Mouse (Mus musculus) midbrain, embryonic 15.5 days (tissue): ENCODE data around the gene Asxl1. TPM values are rescaled to one million over a fixed set of nuclear protein-coding genes. Genes with fewer than 3 reads are reported as not detected.

ENCODE experiments used
- ATAC-seq: fragments of 200-750 bp; cut with Nextera tagmentation; replicated peaks from 2 replicates; pipeline ENCODE4 v1.8.0; 2017; ENCODE audit warnings: moderate TSS enrichment
- H3K27ac ChIP-seq: fragments of 300-500 bp; sonication (generic); 2 replicates; pipeline ENCODE4 v1.5.1; 2015; ENCODE audit warnings: mild to moderate bottlenecking, inconsistent platforms
- H3K27me3 ChIP-seq: fragments of 300-500 bp; sonication (generic); replicated peaks from 2 replicates; pipeline ENCODE4 v1.6.1; 2015; ENCODE audit warnings: inconsistent platforms
- H3K36me3 ChIP-seq: fragments of 300-500 bp; sonication (generic); replicated peaks from 2 replicates; pipeline ENCODE4 v1.6.1; 2015; ENCODE audit warnings: inconsistent platforms
- H3K4me1 ChIP-seq: fragments of 300-500 bp; sonication (generic); 2 replicates; pipeline ENCODE4 v1.6.1; 2015; ENCODE audit warnings: inconsistent platforms
- H3K4me2 ChIP-seq: fragments of 300-500 bp; sonication (generic); 2 replicates; pipeline ENCODE4 v1.6.1; 2015; ENCODE audit warnings: inconsistent platforms, mild to moderate bottlenecking, moderate library complexity
- H3K4me3 ChIP-seq: fragments of 300-500 bp; sonication (generic); 2 replicates; pipeline ENCODE4 v1.5.1; 2015; ENCODE audit warnings: mild to moderate bottlenecking, inconsistent platforms
- H3K9ac ChIP-seq: fragments of 300-500 bp; sonication (generic); 2 replicates; pipeline ENCODE4 v1.6.1; 2015; ENCODE audit warnings: mild to moderate bottlenecking, inconsistent platforms
- H3K9me3 ChIP-seq: fragments of 300-500 bp; sonication (generic); 2 replicates; pipeline ENCODE4 v1.6.1; 2016; ENCODE audit warnings: inconsistent platforms
- WGBS: fragments of 180-500 bp; shearing (Covaris S2); methylation state at CpG from one replicate; pipeline ENCODE4 v1.1.7; 2015; ENCODE audit warnings: mixed read lengths; 5-methylcytosine and 5-hydroxymethylcytosine counted together
- polyA plus RNA-seq: library from polyadenylated mRNA; unstranded; fragments of >200 nt; fragmentation: Nextera tagmentation; extraction: Ambion mirVana; gene quantifications from 2 replicates; pipeline ENCODE4 v1.2.1, GENCODE M21; 2015

Gene Asxl1
- polyA plus RNA-seq, 1 experiment from 2014 or later, result 14.9 TPM

- no peak overlapping the region for H3K4me3 ChIP-seq
- H3K9ac ChIP-seq, result no peak overlapping the region
- 93% methylated on average over 11 of the region's 11 CpGs for WGBS
- no peaks in the 10 kb centered on the region for H3K9me3 ChIP-seq
- H3K4me2 ChIP-seq, result no peak overlapping the region
- H3K27me3 ChIP-seq, result no peaks in the 10 kb centered on the region
- peaks cover 87% of the 10 kb centered on the region for H3K36me3 ChIP-seq
- H3K4me1 ChIP-seq, result no peaks in the 10 kb centered on the region
- ATAC-seq, result no peak
- H3K27ac ChIP-seq, result no peak overlapping the region
Observed at GRCm38 (mm10) chr2:153397790-153398515, 52.3 kb downstream of the Asxl1 start.

- 81% methylated on average over 15 of the region's 15 CpGs for WGBS
- Histone ChIP-seq H3K36me3 (peaks cover 75% of the 10 kb centered on the region), H3K9ac (no peak overlapping the region)
Observed at GRCm38 (mm10) chr2:153399166-153399565, 53.5 kb downstream of the Asxl1 start.

GRCm38 (mm10) chr2:153404062-153404461, 58.4 kb downstream of the Asxl1 start:
- Histone ChIP-seq H3K4me3 (no peak overlapping the region), H3K4me2 (no peak overlapping the region), H3K4me1 (no peaks in the 10 kb centered on the region), H3K36me3 (peaks cover 44% of the 10 kb centered on the region), H3K9ac (no peak overlapping the region), H3K9me3 (no peaks in the 10 kb centered on the region), H3K27ac (no peak overlapping the region), H3K27me3 (no peaks in the 10 kb centered on the region)
- 94% methylated on average over 3 of the region's 3 CpGs for WGBS
- no peak for ATAC-seq

More at GRCm38 (mm10) chr2:153399166-153399565, 53.5 kb downstream of the Asxl1 start:
- no peak for ATAC-seq
- Histone ChIP-seq H3K9me3 (no peaks in the 10 kb centered on the region), H3K4me1 (no peaks in the 10 kb centered on the region), H3K4me2 (no peak overlapping the region), H3K27ac (no peak overlapping the region), H3K4me3 (no peak overlapping the region), H3K27me3 (no peaks in the 10 kb centered on the region)

- Histone ChIP-seq H3K36me3 (peaks cover 43% of the 10 kb centered on the region), H3K9me3 (no peaks in the 10 kb centered on the region), H3K4me2 (no peak overlapping the region), H3K27me3 (no peaks in the 10 kb centered on the region), H3K4me1 (no peaks in the 10 kb centered on the region), H3K9ac (no peak overlapping the region), H3K4me3 (no peak overlapping the region), H3K27ac (no peak overlapping the region)
- no peak for ATAC-seq
- WGBS, result 87% methylated on average over 3 of the region's 3 CpGs
Observed at GRCm38 (mm10) chr2:153404882-153405281, 59.3 kb downstream of the Asxl1 start.

DNA sequence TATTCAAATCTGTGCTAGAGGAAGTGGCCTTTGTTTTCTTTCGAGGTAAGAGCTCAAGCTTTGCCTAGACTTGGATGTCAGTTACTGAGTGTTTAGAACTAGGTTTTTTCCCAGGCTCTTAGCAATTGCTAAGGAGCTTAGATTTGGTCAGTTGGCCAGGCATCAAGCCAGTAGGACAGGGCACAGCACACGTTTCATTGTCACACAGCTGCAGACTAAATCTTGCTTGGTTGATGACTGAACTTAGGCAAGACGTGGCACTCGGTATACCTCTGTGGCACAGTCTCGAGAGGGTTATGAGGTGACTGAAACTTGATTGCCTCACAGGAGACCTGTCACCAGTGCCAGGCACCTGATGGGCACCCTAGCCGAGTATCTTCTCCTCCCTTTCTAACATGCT, 61.3 kb downstream of the Asxl1 start:
- Histone ChIP-seq H3K4me2 (no peak overlapping the region), H3K9me3 (no peaks in the 10 kb centered on the region), H3K36me3 (peaks cover 38% of the 10 kb centered on the region), H3K9ac (no peak overlapping the region), H3K27ac (no peak overlapping the region), H3K27me3 (no peaks in the 10 kb centered on the region), H3K4me3 (no peak overlapping the region), H3K4me1 (no peaks in the 10 kb centered on the region)
- WGBS, result 71% methylated on average over 6 of the region's 6 CpGs
- ATAC-seq, result no peak

DNA sequence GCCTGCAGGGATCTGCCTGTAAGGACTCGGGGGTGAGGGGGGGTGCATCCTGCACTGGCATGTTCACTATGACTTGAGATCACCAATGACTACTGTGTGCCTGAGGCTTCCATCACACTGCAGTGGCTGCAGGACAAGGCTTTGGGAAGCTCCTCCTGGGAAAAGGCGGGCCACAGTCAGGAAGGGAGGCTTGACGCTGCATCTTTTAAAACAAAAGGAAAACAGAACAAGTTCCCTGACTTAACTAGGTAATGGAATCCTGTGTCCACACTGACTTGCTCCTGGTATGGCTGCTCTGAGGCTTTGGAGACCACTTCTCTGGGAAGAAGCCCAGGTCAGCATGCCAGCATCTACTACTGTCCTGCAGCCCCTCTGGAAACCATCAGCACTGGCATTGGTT, 63.3 kb downstream of the Asxl1 start:
- H3K4me2 ChIP-seq, result no peak overlapping the region
- H3K4me1 ChIP-seq, result no peaks in the 10 kb centered on the region
- H3K9ac ChIP-seq, result no peak overlapping the region
- H3K27ac ChIP-seq, result peak overlapping the region; percentile 27; the same call in 1 of the 2 replicates
- ATAC-seq, result no peak
- H3K4me3 ChIP-seq, result no peak overlapping the region
- WGBS, result 85% methylated on average over 3 of the region's 3 CpGs
- H3K27me3 ChIP-seq, result no peaks in the 10 kb centered on the region
- H3K36me3 ChIP-seq, result peaks cover 50% of the 10 kb centered on the region
- H3K9me3 ChIP-seq, result no peaks in the 10 kb centered on the region

GRCm38 (mm10) chr2:153411557-153411956, 65.9 kb downstream of the Asxl1 start:
- no peak for ATAC-seq
- WGBS, result 79% methylated on average over 9 of the region's 9 CpGs
- 0 out of 2 replicates have a peak overlapping the region, but pooled peaks have one; percentile 4 for H3K27ac ChIP-seq

GRCm38 (mm10) chr2:153412563-153412962, 66.9 kb downstream of the Asxl1 start:
- Histone ChIP-seq H3K4me1 (no peaks in the 10 kb centered on the region), H3K4me3 (no peak overlapping the region), H3K9me3 (no peaks in the 10 kb centered on the region), H3K27ac (no peak overlapping the region), H3K9ac (no peak overlapping the region), H3K27me3 (no peaks in the 10 kb centered on the region), H3K36me3 (peaks cover 63% of the 10 kb centered on the region), H3K4me2 (no peak overlapping the region)
- ATAC-seq, result no peak
- 67% methylated on average over 6 of the region's 6 CpGs for WGBS

More at GRCm38 (mm10) chr2:153411557-153411956, 65.9 kb downstream of the Asxl1 start:
- Histone ChIP-seq H3K4me1 (no peaks in the 10 kb centered on the region), H3K9ac (no peak overlapping the region), H3K9me3 (no peaks in the 10 kb centered on the region), H3K36me3 (peaks cover 58% of the 10 kb centered on the region), H3K27me3 (no peaks in the 10 kb centered on the region), H3K4me3 (no peak overlapping the region), H3K4me2 (no peak overlapping the region)

DNA sequence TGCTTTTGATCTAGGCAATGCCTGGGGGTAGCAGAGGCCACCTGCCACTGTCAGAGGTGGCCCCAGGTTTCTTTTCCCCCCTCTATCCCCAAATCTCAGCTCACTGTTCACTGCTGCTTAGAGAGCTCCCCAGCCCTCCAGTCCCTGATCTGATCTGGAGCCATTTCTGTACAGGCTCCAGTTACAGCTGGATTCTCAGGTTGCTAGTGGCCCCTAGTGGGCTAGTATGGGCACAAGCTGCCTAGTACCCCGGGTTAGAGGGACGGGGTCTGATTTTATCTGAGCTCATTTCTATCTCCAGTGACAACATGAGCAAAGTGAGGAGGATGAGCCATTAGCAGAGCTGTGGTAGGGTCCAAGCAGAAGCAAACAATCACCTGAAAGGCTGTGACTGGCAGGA, 69.0 kb downstream of the Asxl1 start:
- Histone ChIP-seq H3K4me2 (no peak overlapping the region), H3K4me3 (no peak overlapping the region), H3K9ac (no peak overlapping the region), H3K4me1 (no peaks in the 10 kb centered on the region), H3K9me3 (no peaks in the 10 kb centered on the region), H3K27me3 (no peaks in the 10 kb centered on the region), H3K36me3 (peaks cover 71% of the 10 kb centered on the region), H3K27ac (no peak overlapping the region)
- 29% methylated on average over 2 of the region's 2 CpGs for WGBS
- no peak for ATAC-seq

- Histone ChIP-seq H3K4me2 (no peak overlapping the region), H3K4me3 (no peak overlapping the region), H3K9me3 (no peaks in the 10 kb centered on the region), H3K4me1 (peaks cover 11% of the 10 kb centered on the region), H3K27ac (no peak overlapping the region), H3K36me3 (peaks cover 53% of the 10 kb centered on the region; the same call in 1 of the 2 replicates), H3K9ac (no peak overlapping the region), H3K27me3 (no peaks in the 10 kb centered on the region)
- ATAC-seq, result no peak
- 95% methylated on average over 12 of the region's 12 CpGs for WGBS
Observed at GRCm38 (mm10) chr2:153417841-153418240, 72.2 kb downstream of the Asxl1 start.

DNA sequence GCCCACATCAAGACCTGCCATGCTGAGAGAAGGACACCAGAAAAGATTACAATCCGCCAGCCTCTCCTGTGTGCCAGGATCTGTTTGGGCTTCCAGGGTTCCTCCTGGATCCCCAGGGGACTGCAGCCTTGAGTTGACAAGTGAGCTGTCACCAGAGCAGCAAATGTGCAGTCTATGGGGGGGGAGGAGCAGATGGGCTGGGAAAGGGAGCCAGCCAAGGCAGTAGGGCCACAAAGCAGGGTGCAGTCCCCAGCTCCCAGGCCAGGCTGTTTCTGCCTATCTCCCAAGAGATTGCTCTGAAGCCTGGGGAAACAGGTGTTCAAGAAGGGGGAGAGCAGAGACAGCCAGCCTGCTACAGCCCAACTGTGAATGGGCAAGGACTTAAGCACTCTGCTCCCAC, 72.8 kb downstream of the Asxl1 start:
- Histone ChIP-seq H3K36me3 (peaks cover 47% of the 10 kb centered on the region; the same call in 1 of the 2 replicates), H3K9ac (no peak overlapping the region), H3K9me3 (no peaks in the 10 kb centered on the region), H3K4me3 (no peak overlapping the region), H3K27ac (no peak overlapping the region), H3K4me1 (peaks cover 17% of the 10 kb centered on the region), H3K27me3 (no peaks in the 10 kb centered on the region), H3K4me2 (no peak overlapping the region)
- no peak for ATAC-seq
- 88% methylated on average over 1 of the region's 1 CpGs for WGBS

GRCm38 (mm10) chr2:153421233-153421632, 75.6 kb downstream of the Asxl1 start:
- no peaks in the 10 kb centered on the region for H3K27me3 ChIP-seq
- ATAC-seq, result no peak
- no peak overlapping the region for H3K4me2 ChIP-seq
- H3K9ac ChIP-seq, result no peak overlapping the region
- no peaks in the 10 kb centered on the region for H3K9me3 ChIP-seq
- peaks cover 41% of the 10 kb centered on the region for H3K4me1 ChIP-seq
- peaks cover 39% of the 10 kb centered on the region; the same call in 1 of the 2 replicates for H3K36me3 ChIP-seq
- H3K27ac ChIP-seq, result no peak overlapping the region; the same call in 1 of the 2 replicates
- H3K4me3 ChIP-seq, result no peak overlapping the region

GRCm38 (mm10) chr2:153422051-153422450, 76.4 kb downstream of the Asxl1 start:
- Histone ChIP-seq H3K36me3 (peaks cover 33% of the 10 kb centered on the region; the same call in 1 of the 2 replicates), H3K9me3 (no peaks in the 10 kb centered on the region), H3K4me3 (no peak overlapping the region), H3K27me3 (no peaks in the 10 kb centered on the region), H3K27ac (peak overlapping the region; percentile 46; the same call in 1 of the 2 replicates), H3K4me2 (no peak overlapping the region), H3K4me1 (peaks cover 45% of the 10 kb centered on the region), H3K9ac (no peak overlapping the region)
- WGBS, result 8% methylated on average over 5 of the region's 5 CpGs
- ATAC-seq, result peak; percentile 65
